Mouse (Mus musculus): ENCODE measurements at regions not wholly inside any gene's neighbourhood (a gene's known extent, or its start where the extent isn't known, plus 50 kb on each side); places are given as distances from the start of the nearest gene placed in this dataset.
"Not testable (repeated sequence)": the region's sequence is repeated elsewhere in the genome, so short reads cannot be mapped to it uniquely, and the experiment has no call there.

GRCm38 (mm10) chr9:115853210-115853842 lies 55.9 kb upstream of the Gadl1 start:
- DNase-seq; intact Hi-C loops (cut with DNase I): not testable (repeated sequence)

DNA sequence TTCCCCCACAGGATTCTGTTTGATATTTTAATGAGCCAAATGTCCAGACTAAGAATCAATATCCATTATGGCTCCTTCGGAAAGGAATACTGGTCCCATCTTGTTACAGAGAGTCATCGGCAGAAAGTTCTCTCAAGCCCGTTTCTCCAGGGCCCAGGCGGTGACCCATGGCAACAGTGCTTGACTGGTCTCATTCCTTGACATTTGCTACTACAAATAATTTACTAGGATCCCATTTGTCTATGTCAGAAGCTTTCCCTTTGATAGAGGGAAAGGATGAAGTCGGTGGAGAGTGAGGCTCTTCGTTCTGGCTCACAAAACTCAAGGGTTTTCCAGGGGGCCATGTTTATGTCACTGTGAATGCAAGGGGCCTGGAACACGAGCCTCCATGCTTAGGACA lies 52.0 kb upstream of the Gadl1 start:
- intact Hi-C loops (cut with DNase I) = loop anchor here (5.0 kb wide), 1 partner anchor 145 kb away; no protein-coding TSS in a partner anchor
- DNase-seq = no peak

DNA sequence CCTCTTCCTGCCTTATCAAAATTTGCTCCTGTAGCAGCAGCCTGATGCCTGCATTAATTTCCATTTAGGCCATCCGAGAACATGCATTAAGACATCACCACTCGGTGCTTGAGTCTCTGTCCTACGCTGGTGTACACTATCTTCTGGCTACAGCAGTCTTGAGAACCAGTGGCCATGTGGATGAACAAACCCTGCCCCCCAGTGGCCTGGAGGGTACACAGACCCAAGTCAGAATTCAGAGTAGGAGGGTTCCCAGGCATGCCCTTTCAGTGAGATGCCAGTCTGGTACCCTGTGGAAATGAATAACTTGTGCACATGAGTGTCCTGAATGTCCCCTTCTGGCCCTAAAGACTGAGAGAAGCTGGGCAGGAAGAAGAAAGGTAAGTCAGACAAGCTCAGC lies 50.4 kb upstream of the Gadl1 start:
- no peak for DNase-seq
- intact Hi-C loops (cut with DNase I) = loop anchor here (5.0 kb wide), 1 partner anchor 147 kb away; no protein-coding TSS in a partner anchor

Small RNA genes lying in the stretch of these regions (microRNA-seq; reads per million reads assigned to microRNA genes)
- gene Gm22243 (0 reads per million in 2 experiments), gene Gm25510 (0 reads per million in 2 experiments), gene Gm26303 (0 reads per million in 2 experiments), gene Mir467h (0 reads per million in 2 experiments)

All from gastrocnemius, postnatal 36 days (tissue).